Mouse (Mus musculus) thymus, adult 18-20 months (tissue): Measurements from ENCODE around the gene Olfr776.
"Not testable (repeated sequence)": the region's sequence is repeated elsewhere in the genome, so short reads cannot be mapped to it uniquely, and the experiment has no call there.

Experiments
- DNase-seq, 2 experiments: peaks; one replicate each; pipeline ENCODE4 v3.0.0; 2022; ENCODE audit warnings: mixed read lengths in 2 of 2

Gene Olfr776

DNA sequence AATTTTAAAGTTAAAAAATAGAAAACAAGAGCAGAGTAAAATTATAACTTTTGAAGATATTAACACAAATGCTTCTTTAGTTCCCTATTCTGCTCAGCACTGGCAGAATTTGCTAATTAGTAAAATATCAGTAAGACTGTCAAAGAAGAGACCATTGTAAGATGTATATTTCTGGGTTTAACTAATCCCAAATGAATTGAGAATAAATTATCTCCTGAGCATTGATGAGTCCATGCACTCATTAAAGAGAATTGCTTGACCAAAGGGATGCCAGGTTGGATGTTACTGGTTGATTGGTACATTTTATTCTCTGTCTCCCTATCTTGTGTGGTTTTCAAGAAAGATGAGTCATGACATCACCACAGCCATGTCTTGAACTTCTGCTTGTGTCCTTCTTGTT lies at the start of gene Olfr776:
Gene Olfr776, plus strand, starts transcription at position 301 of the 400 bp plus-strand sequence.
- no peak for DNase-seq

DNA sequence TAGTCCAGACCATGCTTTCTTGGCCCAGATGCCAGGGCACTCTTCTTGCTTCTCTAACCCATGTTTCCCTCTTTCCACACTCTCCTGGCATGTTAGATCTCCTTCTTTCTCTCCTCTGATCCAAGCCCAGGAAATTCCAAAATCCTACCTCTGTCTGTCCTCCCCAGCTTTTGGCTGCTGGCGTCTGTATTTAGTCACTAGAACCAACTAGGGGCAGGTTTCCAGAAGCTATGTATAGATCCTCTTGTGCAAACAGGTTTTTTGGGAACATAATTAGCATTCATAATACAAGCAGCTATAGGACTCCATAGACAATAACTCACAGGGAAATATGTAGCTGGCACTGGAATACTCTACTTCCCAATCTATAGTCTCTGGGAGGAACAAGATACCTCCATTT lies 28.2 kb upstream of the Olfr776 start:
- DNase-seq, result no peak

- DNase-seq, result no peak
These were observed 23.0 kb upstream of the Olfr776 start, which contains the start of gene Olfr774 for GRCm38 (mm10) chr10:129235904-129236303. TSS of gene Olfr774 (plus strand) at chr10:129236204.

GRCm38 (mm10) chr10:129248112-129248511 lies 10.8 kb upstream of the Olfr776 start, which contains the start of gene Olfr775:
TSS of gene Olfr775 (plus strand) at chr10:129248412.
- DNase-seq, result no peak

GRCm38 (mm10) chr10:129271081-129271535 lies 12.2 kb downstream of the Olfr776 start, which contains the start of gene Olfr777:
TSS of gene Olfr777 (minus strand) at chr10:129271485.
- DNase-seq, result no peak

- not testable (repeated sequence) for DNase-seq
These were observed 54.0 kb downstream of the Olfr776 start for GRCm38 (mm10) chr10:129312973-129313372.

DNA sequence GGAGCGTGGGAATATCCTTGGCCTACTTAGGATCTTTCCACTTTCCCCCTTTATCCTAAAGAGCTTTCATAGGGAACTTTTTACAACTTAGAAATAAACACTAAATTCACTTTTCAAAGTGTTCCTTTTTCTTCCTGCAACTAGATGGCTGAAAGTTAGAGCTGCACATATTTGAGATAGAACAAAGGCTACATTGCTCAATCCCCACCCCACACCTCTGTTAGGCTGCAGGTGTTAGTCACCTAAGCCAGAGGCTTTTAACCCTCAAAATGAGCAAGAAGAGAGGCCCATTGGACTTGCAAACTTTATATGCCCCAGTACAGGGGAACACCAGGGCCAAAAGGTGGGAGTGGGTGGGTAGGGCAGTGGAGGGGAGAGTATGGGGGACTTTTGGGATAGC lies 54.6 kb downstream of the Olfr776 start:
- DNase-seq, result not testable (repeated sequence)
